Mouse (Mus musculus) olfactory bulb, adult 2 months (tissue): ENCODE results near the gene Inhbe.

Experiments
- CTCF ChIP-seq: fragments of 200-500 bp; IDR thresholded peaks from 2 replicates; pipeline ENCODE4 v1.5.1; 2012; ENCODE audit warnings: low read depth, mild to moderate bottlenecking, low read length, moderate library complexity; ENCODE audit not compliant: insufficient read depth
- POLR2A ChIP-seq: fragments of 200-500 bp; IDR thresholded peaks from 2 replicates; pipeline ENCODE4 v1.6.1; 2012; ENCODE audit warnings: mild to moderate bottlenecking, low read depth, low read length, moderate library complexity; ENCODE audit not compliant: insufficient read depth

DNA sequence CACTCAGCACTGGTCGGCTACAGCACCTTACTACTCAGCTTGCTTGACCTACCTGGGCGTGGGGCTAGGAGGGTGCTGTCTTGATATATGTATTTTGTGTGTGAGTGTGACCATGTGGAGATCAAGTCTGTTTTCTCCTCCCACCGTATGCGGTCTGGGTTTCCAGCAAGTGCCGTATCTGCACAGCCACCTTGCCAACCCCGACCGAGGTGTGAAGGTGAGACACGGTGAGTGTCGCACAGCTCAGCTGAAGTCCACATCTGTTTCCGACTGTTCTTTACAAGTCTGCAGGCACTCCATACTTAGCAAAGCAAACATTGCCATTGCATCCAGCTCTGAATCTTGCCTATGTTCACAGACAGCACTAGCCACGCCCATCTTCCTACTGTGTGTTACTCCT, 51.1 kb downstream of the Inhbe start:
- TF ChIP-seq POLR2A (no peak), CTCF (no peak)
